Mouse (Mus musculus) heart, embryonic 12.5 days (tissue): ENCODE data around the gene Psg19. TPM values are rescaled to one million over a fixed set of nuclear protein-coding genes. Genes with fewer than 3 reads are reported as not detected.

Experiments
- ATAC-seq: fragments of 200-750 bp; cut with Nextera tagmentation; 2 replicates; pipeline ENCODE4 v1.8.0; 2017; ENCODE audit warnings: moderate TSS enrichment, moderate library complexity; ENCODE audit not compliant: insufficient number of reproducible peaks, low FRiP score
- H3K27ac ChIP-seq: fragments of 300-500 bp; sonication (generic); 2 replicates; pipeline ENCODE4 v1.5.1; 2016; ENCODE audit warnings: mild to moderate bottlenecking, moderate library complexity; ENCODE audit not compliant: poor library complexity, severe bottlenecking
- H3K27me3 ChIP-seq: fragments of 300-500 bp; sonication (generic); replicated peaks from 2 replicates; pipeline ENCODE4 v1.6.1; 2016; ENCODE audit warnings: mild to moderate bottlenecking, moderate library complexity
- H3K36me3 ChIP-seq: fragments of 300-500 bp; sonication (generic); 2 replicates; pipeline ENCODE4 v1.6.1; 2016; ENCODE audit warnings: mild to moderate bottlenecking, moderate library complexity
- H3K4me1 ChIP-seq: fragments of 300-500 bp; sonication (generic); replicated peaks from 2 replicates; pipeline ENCODE4 v1.6.1; 2016; ENCODE audit warnings: mild to moderate bottlenecking
- H3K4me2 ChIP-seq: fragments of 300-500 bp; sonication (generic); 2 replicates; pipeline ENCODE4 v1.6.1; 2016; ENCODE audit warnings: mild to moderate bottlenecking, moderate library complexity
- H3K4me3 ChIP-seq: fragments of 300-500 bp; sonication (generic); 2 replicates; pipeline ENCODE4 v1.5.1; 2016; ENCODE audit warnings: mild to moderate bottlenecking
- H3K9ac ChIP-seq: fragments of 300-500 bp; sonication (generic); 2 replicates; pipeline ENCODE4 v1.6.1; 2016; ENCODE audit warnings: mild to moderate bottlenecking, moderate library complexity
- H3K9me3 ChIP-seq: fragments of 300-500 bp; sonication (generic); replicated peaks from 2 replicates; pipeline ENCODE4 v1.6.1; 2016; ENCODE audit warnings: mild to moderate bottlenecking, moderate library complexity
- WGBS: fragments of 180-500 bp; shearing (Covaris S2); methylation state at CpG from one replicate; pipeline ENCODE4 v1.1.7; 2016; 5-methylcytosine and 5-hydroxymethylcytosine counted together
- polyA plus RNA-seq: library from polyadenylated mRNA; unstranded; fragments of >200 nt; fragmentation: Nextera tagmentation; extraction: Ambion mirVana; gene quantifications from 2 replicates; pipeline ENCODE4 v1.2.1, GENCODE M21; 2016

Psg19 gene
- not detected in 2 replicates for polyA plus RNA-seq

GRCm38 (mm10) chr7:18798420-18798819 lies at the start of gene Psg19:
TSS of gene Psg19 (minus strand) at chr7:18798520.
- Histone ChIP-seq H3K4me3 (no peak within 1 kb of the TSS), H3K27ac (no peak within 1 kb of the TSS), H3K9ac (no peak within 1 kb of the TSS), H3K36me3 (no peaks in the 10 kb centered on the region), H3K9me3 (no peaks in the 10 kb centered on the region), H3K27me3 (no peaks in the 10 kb centered on the region), H3K4me2 (no peak within 1 kb of the TSS), H3K4me1 (no peaks in the 10 kb centered on the region)
- no peak for ATAC-seq
- WGBS, result 68% methylated on average over 1 of the region's 1 CpGs

GRCm38 (mm10) chr7:18844811-18845210 lies 46.5 kb upstream of the Psg19 start:
- H3K4me2 ChIP-seq, result no peak overlapping the region
- H3K27me3 ChIP-seq, result no peaks in the 10 kb centered on the region
- WGBS, result 34% methylated on average over 5 of the region's 5 CpGs
- H3K4me3 ChIP-seq, result no peak overlapping the region
- H3K27ac ChIP-seq, result no peak overlapping the region
- no peak for ATAC-seq
- no peaks in the 10 kb centered on the region for H3K36me3 ChIP-seq
- no peak overlapping the region for H3K9ac ChIP-seq
- H3K9me3 ChIP-seq, result no peaks in the 10 kb centered on the region
- peaks cover 7% of the 10 kb centered on the region for H3K4me1 ChIP-seq

- Histone ChIP-seq H3K4me3 (peak overlapping the region; percentile 49), H3K27ac (no peak overlapping the region), H3K36me3 (no peaks in the 10 kb centered on the region), H3K4me2 (peak overlapping the region; percentile 82), H3K27me3 (no peaks in the 10 kb centered on the region), H3K9me3 (no peaks in the 10 kb centered on the region), H3K4me1 (peaks cover 8% of the 10 kb centered on the region), H3K9ac (no peak overlapping the region)
- ATAC-seq, result no peak
- 57% methylated on average over 1 of the region's 1 CpGs for WGBS
Observed at GRCm38 (mm10) chr7:18841174-18841567, 42.9 kb upstream of the Psg19 start.

- H3K4me2 ChIP-seq, result peak overlapping the region; percentile 82
- peak; percentile 80 for ATAC-seq
- peak overlapping the region; percentile 56 for H3K9ac ChIP-seq
- H3K4me3 ChIP-seq, result peak overlapping the region; percentile 49
- peak overlapping the region; percentile 41 for H3K27ac ChIP-seq
- 6% methylated on average over 14 of the region's 17 CpGs for WGBS
- H3K9me3 ChIP-seq, result no peaks in the 10 kb centered on the region
- H3K36me3 ChIP-seq, result no peaks in the 10 kb centered on the region
- H3K4me1 ChIP-seq, result peaks cover 8% of the 10 kb centered on the region
- H3K27me3 ChIP-seq, result no peaks in the 10 kb centered on the region
Observed at GRCm38 (mm10) chr7:18840386-18841173, 42.3 kb upstream of the Psg19 start.

DNA sequence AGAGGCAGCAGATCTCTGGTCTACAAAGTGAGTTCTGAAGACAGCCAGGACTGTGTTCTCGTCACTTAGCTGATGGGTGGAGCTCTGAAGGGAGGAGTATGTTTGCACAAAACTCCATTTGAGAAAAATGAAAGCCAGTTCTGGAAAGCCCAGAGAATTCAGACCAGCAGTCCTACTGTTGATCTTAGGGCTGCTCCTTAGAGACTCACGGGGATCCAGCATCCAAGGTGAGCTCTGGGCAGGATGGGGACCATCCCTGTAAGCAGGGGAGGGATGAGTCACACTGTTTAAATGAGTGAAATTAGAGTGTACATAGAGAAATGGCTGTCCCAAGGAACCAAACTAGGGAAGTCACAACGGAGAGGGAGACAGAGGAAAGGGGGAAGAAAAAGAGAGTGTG lies 41.5 kb upstream of the Psg19 start, which contains the start of gene Mill2:
Mill2 (plus strand) TSS at position 102 of the 400 bp plus-strand sequence.
- Histone ChIP-seq H3K4me1 (peaks cover 8% of the 10 kb centered on the region), H3K4me3 (peak within 1 kb of the TSS; percentile 49), H3K27ac (peak within 1 kb of the TSS; percentile 41), H3K27me3 (no peaks in the 10 kb centered on the region), H3K9me3 (no peaks in the 10 kb centered on the region), H3K9ac (peak within 1 kb of the TSS; percentile 56), H3K36me3 (no peaks in the 10 kb centered on the region), H3K4me2 (peak within 1 kb of the TSS; percentile 82)
- 13% methylated on average over 3 of the region's 3 CpGs for WGBS
- ATAC-seq, result no peak; the same call in 1 of the 2 replicates

- ATAC-seq, result no peak
Observed at GRCm38 (mm10) chr7:18832298-18832697, 34.0 kb upstream of the Psg19 start.

DNA sequence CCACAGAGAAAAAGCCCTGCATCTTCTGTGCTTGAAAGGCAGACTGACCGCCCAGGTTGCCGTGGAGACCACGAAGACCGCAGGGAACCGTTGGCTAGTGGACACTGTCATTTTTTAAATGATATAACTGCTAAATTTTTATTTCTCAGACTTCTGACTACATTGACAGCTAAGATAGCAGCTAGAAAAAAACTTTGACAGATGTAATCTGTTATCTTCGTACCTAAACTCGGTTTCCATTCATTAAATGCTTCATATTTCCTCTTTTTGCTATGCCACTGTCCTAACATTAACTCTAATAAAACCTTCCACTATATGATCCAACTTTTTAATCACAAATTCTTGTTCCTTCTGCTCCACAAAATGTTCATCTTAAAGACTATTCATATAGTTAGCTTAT lies 31.2 kb upstream of the Psg19 start:
- 88% methylated on average over 7 of the region's 7 CpGs for WGBS

More at GRCm38 (mm10) chr7:18832298-18832697, 34.0 kb upstream of the Psg19 start:
- Histone ChIP-seq H3K4me3 (no peak overlapping the region), H3K9ac (no peak overlapping the region), H3K9me3 (no peaks in the 10 kb centered on the region; the same call in 1 of the 2 replicates), H3K27ac (no peak overlapping the region), H3K27me3 (0 out of 2 replicates have a peak, but pooled peaks cover 8% of the 10 kb centered on the region), H3K4me1 (no peaks in the 10 kb centered on the region), H3K36me3 (no peaks in the 10 kb centered on the region), H3K4me2 (no peak overlapping the region)
- WGBS, result 31% methylated on average over 13 of the region's 13 CpGs

GRCm38 (mm10) chr7:18828592-18828991 lies 30.3 kb upstream of the Psg19 start:
- Histone ChIP-seq H3K27me3 (0 out of 2 replicates have a peak, but pooled peaks cover 8% of the 10 kb centered on the region), H3K9me3 (no peaks in the 10 kb centered on the region; the same call in 1 of the 2 replicates), H3K4me1 (no peaks in the 10 kb centered on the region), H3K4me3 (no peak overlapping the region), H3K27ac (no peak overlapping the region), H3K4me2 (no peak overlapping the region), H3K9ac (no peak overlapping the region), H3K36me3 (no peaks in the 10 kb centered on the region)
- no peak for ATAC-seq
- 49% methylated on average over 9 of the region's 9 CpGs for WGBS

More for the DNA sequence above, 31.2 kb upstream of the Psg19 start:
- Histone ChIP-seq H3K9me3 (no peaks in the 10 kb centered on the region; the same call in 1 of the 2 replicates), H3K4me3 (no peak overlapping the region), H3K4me2 (no peak overlapping the region), H3K27me3 (0 out of 2 replicates have a peak, but pooled peaks cover 8% of the 10 kb centered on the region), H3K4me1 (no peaks in the 10 kb centered on the region), H3K36me3 (no peaks in the 10 kb centered on the region), H3K9ac (no peak overlapping the region), H3K27ac (no peak overlapping the region)
- no peak for ATAC-seq

DNA sequence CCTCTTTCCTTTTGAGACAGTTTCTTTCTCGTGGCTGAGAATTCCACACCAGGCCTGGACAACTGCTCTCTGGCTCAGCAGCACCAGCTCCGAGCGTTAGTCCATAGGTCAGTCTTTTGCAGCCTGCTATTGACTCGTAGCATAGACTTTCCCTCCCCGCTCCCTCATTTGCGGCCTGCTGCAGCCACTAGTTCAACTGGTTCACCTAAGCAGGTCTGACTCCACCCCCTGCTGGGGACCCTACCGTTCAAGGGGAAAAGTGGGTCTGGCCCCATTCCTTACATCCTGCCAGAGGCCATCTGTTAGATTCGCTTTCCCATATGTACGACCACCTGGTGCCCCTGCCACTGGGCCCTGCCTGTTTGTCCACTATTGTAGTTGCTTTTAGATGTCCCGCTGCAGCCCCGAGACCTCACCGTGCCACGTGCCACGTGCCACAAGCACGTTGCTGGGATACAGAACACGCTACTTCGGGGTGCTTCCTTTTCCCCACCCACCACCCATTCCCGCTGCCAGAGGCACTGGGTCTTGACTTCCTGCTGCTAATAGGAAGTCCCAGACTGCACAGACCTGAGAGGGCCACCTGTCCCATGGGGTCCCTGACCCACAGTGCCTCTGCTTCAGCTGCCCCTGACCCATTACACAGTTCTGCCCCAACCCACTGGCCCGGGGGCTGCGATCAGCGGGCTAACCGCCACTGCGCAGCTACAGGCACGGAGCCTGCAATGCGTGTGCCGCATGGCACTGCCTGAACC lies 29.6 kb upstream of the Psg19 start:
- no peak overlapping the region for H3K4me3 ChIP-seq
- H3K9me3 ChIP-seq, result no peaks in the 10 kb centered on the region
- no peak overlapping the region for H3K27ac ChIP-seq
- 59% methylated on average over 26 of the region's 26 CpGs for WGBS
- no peak; the same call in 1 of the 2 replicates for ATAC-seq
- 0 out of 2 replicates have a peak, but pooled peaks cover 8% of the 10 kb centered on the region for H3K27me3 ChIP-seq
- no peak overlapping the region for H3K9ac ChIP-seq
- peak overlapping the region; percentile 14; the same call in 1 of the 2 replicates for H3K4me2 ChIP-seq
- no peaks in the 10 kb centered on the region for H3K4me1 ChIP-seq
- no peaks in the 10 kb centered on the region for H3K36me3 ChIP-seq

GRCm38 (mm10) chr7:18821507-18821906 lies 23.2 kb upstream of the Psg19 start, which contains the start of gene Psg17:
TSS of gene Psg17 (minus strand) at chr7:18821607.
- no peaks in the 10 kb centered on the region for H3K27me3 ChIP-seq
- no peak for ATAC-seq
- 59% methylated on average over 3 of the region's 3 CpGs for WGBS
- no peak within 1 kb of the TSS for H3K4me2 ChIP-seq
- H3K4me1 ChIP-seq, result no peaks in the 10 kb centered on the region
- no peaks in the 10 kb centered on the region for H3K9me3 ChIP-seq
- H3K36me3 ChIP-seq, result no peaks in the 10 kb centered on the region
- H3K27ac ChIP-seq, result no peak within 1 kb of the TSS
- no peak within 1 kb of the TSS for H3K4me3 ChIP-seq
- H3K9ac ChIP-seq, result no peak within 1 kb of the TSS

GRCm38 (mm10) chr7:18818301-18818700 lies 20.0 kb upstream of the Psg19 start:
- Histone ChIP-seq H3K4me2 (no peak overlapping the region), H3K9me3 (no peaks in the 10 kb centered on the region), H3K36me3 (no peaks in the 10 kb centered on the region), H3K9ac (no peak overlapping the region), H3K27me3 (no peaks in the 10 kb centered on the region), H3K4me1 (no peaks in the 10 kb centered on the region), H3K27ac (no peak overlapping the region), H3K4me3 (no peak overlapping the region)
- no peak for ATAC-seq
- 72% methylated on average over 9 of the region's 9 CpGs for WGBS
